Mouse (Mus musculus): ENCODE measurements around the gene Fkbpl.

DNA sequence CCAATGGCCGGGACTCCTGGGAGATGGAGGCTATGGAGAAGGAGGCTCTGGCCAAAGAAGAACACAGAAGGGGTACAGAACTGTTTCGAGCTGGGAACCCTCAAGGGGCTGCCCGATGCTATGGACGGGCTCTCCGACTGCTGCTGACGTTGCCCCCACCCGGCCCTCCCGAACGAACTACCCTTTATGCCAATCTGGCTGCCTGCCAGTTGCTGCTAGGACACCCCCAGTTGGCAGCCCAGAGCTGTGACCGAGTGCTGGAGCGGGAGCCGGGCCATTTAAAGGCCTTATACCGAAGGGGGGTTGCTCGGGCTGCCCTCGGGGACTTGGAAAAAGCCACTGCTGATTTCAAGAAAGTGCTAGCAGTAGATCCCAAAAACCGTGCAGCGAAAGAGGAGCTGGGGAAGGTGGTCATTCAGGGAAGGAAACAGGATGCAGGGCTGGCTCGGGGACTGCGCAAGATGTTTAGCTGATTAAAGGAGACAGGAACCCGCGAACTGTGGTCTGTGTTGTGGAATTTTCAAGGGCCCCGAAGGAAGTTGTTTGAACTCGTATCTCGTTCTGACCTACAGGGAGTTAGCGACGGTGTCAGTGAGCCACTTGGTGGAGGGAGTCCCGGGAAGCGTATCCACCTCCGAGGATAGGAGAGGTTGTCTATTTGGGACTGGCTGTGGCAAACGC is 1.4 kb downstream of the Fkbpl start:
- no peak for TF ChIP-seq CTCF (IDR thresholded peaks at IDR 0.05)
- TF ChIP-seq EP300 (IDR thresholded peaks at IDR 0.05): no peak

All from lung, postnatal 0 days (tissue).